Mouse (Mus musculus): ENCODE results near the gene Pip4k2a.

- TF ChIP-seq CTCF (IDR thresholded peaks at IDR 0.05; ENCODE audit: borderline replicate concordance, insufficient read depth, low read depth, low read length) (no peak), POLR2A (IDR thresholded peaks at IDR 0.05; ENCODE audit: borderline replicate concordance, insufficient read depth, low read length) (no peak)
Observed at GRCm38 (mm10) chr2:18954422-18954821, 43.5 kb downstream of the Pip4k2a start.
